Mouse (Mus musculus) spleen, adult 2 months (tissue): ENCODE measurements around the gene Fadd.
A peak's percentile ranks its signal among the peaks of the same experiment; 100 is the strongest.

Source experiments
- CTCF ChIP-seq: fragments of 200-500 bp; IDR thresholded peaks from 2 replicates; pipeline ENCODE4 v1.5.1; 2011; ENCODE audit warnings: mild to moderate bottlenecking, inconsistent platforms; ENCODE audit not compliant: insufficient read depth, insufficient read length, insufficient replicate concordance; ENCODE audit errors: extremely low read depth
- POLR2A ChIP-seq: fragments of 200-500 bp; IDR thresholded peaks from 2 replicates; pipeline ENCODE4 v1.6.1; 2011; ENCODE audit warnings: low read depth, low read length, inconsistent platforms

- TF ChIP-seq CTCF (no peak), POLR2A (peak; percentile 63)
These were observed 28.8 kb downstream of the Fadd start, which contains the start of gene Ppfia1 for GRCm38 (mm10) chr7:144553237-144554122.
